Mouse (Mus musculus): ENCODE measurements around the gene Mrpl4. TPM values are rescaled to one million over a fixed set of nuclear protein-coding genes. Genes with fewer than 3 reads are reported as not detected.

Gene Mrpl4
- total RNA-seq, 2 experiments from 2014 or later: 116 to 123 TPM

DNA sequence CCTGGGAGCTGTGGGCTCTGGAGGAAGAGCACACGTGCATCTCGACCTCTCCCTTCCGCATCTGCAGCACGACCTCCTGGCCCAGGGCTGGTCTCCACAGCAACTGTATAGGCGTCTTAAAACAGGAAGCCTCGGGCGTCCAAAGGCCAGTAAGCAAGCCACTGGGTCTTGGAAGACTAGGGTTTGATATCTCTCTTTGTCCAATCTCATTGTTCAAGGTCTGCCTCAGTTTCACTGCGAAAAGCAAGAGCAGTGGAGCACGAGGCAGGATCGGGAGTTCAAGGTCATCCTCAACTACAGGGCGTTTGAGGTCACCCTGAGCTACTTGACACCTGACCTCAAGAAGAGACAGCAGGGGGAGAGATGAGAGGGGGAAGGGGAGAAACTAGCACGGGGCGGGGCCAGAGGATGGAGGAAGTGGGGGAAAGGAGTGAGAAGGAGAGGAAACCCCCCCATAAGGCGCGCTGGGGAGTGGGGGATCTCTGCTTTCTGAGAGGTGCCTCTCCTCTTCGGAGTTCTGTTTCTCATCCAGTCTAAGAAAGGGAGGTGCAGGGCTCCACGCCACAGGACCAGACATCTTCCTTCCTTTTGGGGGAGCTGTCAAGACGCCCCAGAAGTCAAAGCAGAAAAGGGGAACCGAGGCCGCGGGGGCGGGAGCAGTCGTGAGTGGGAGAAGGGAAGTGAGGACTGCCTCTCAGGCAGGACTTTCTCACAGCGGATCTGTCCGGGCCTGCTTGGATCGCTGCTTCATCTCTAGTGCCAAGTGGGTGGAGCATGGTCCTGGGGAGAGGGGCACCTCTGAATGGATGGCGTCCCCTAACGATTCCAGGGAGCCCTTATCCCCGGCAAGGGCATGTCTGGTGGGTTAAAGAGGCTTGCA is 12.4 kb downstream of the Mrpl4 start:
- intact Hi-C loops (cut with DNase I): no loop called here
- peak; percentile 64 to 71 for DNase-seq

DNA sequence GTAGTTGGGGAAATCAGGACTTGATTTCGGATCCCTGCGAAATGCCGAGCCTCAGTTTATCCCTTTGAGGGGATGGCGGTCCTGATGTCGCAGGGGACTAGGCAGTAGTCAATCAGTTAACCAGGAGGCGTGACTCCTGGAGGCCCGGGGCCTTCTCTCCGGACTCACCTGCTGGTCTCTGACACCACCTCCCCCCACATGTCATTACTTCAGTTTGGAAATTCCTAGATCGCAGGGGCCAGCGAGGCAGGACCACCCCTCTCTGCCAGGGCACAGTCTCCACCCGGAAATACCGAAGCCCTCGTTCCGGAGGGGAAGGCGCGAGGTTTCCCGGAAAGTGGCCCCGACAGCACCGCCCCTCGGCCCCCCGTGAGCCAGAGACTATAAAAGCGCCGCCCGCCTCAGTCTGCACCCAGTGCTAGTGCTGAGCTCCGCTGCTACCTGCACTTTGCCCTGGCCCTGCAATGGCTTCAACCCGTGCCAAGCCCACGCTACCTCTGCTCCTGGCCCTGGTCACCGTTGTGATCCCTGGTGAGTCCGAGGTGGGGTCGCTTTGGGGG is 13.1 kb downstream of the Mrpl4 start, which contains the start of gene Icam1:
TSS of gene Icam1 (plus strand) at position 415 of the 560 bp plus-strand sequence.
- intact Hi-C loops (cut with DNase I): no loop called here
- peak; percentile 73 for DNase-seq

DNA sequence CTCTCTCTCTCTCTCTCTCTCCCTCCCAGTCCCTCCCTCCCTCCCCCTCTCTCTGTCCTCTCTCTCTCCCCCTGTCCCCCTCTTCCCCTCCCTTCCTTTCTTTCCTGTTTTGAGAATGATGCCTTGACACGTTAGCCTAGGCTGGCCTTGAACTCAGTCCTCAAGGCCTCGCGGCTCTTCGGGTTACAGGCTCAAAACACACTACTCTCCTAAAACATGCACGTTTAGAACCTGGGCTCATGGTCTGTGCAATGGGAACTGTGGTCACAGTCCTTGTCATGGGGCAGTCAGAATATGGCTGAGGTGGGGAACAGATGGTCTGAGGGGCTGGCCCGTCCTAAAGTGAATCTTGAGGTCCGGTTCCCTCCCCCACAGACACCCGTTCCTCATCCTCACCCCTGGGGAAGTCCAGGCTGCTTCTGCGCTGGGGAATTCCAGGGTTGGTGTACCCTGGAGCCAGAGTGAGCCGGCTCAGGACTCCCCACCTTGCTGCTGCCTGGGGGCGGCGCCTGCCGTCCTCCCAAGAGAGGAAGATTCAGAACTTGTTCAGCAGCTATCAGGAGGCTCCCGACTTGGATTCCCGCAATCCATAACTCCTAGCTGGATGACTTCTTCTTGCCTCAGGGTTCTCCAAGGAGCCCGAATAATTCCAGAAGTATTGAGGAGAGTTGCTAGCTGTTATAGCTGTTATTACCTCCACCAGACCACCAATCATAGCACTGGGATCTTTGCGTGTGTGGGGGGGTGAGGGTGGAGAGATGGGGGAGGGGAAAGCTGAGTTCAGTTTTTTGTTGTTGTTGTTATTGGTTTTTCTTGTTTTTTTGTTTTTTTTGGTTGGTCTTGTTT is 14.0 kb downstream of the Mrpl4 start:
- intact Hi-C loops (cut with DNase I): no loop called here
- DNase-seq: peak in 1 of 2 experiments; percentile 27

DNA sequence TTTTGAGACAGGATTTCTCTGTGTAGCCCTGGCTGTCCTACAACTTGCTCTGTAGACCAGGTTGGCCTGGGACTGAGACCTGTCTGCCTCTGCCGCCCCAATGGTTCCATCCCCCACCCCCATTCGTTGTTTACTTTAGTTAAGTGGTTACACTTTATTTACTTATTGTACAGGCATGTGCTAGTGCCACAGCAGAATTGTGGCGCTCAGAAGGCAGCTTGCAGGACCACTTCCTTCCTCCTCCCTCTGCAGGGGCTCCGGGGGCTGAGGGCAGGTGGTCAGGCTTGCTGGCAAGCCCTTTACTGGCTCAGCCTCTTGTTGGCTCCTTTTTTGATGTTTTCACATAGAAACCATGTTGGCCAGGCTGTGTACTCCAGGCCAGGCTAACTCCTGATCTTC is 14.6 kb downstream of the Mrpl4 start:
- intact Hi-C loops (cut with DNase I): no loop called here

DNA sequence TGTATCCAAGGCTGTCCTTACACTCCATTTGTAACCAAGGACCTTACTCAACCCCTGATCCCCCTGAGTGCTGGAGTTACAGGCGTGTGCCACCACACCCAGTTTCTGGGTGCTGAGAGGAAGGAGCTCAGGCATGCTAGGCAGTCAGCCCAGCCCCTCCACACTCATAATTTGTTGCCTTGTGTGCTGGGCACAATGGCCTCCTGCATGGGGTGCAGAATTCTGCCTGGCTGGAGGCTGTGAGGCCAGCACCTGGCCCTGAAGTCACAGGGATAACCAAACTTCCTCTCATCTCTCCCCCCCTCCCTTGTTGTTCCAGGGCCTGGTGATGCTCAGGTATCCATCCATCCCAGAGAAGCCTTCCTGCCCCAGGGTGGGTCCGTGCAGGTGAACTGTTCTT is 16.1 kb downstream of the Mrpl4 start:
- no peak for DNase-seq
- intact Hi-C loops (cut with DNase I): no loop called here

More for the DNA sequence above, 14.6 kb downstream of the Mrpl4 start:
- DNase-seq: no peak

- intact Hi-C loops (cut with DNase I): no loop called here
- no peak for DNase-seq
Measured at GRCm38 (mm10) chr9:21021363-21021762, 18.8 kb downstream of the Mrpl4 start.

- intact Hi-C loops (cut with DNase I): no loop called here
- DNase-seq: no peak
Measured at GRCm38 (mm10) chr9:21022288-21022687, 19.8 kb downstream of the Mrpl4 start.

DNA sequence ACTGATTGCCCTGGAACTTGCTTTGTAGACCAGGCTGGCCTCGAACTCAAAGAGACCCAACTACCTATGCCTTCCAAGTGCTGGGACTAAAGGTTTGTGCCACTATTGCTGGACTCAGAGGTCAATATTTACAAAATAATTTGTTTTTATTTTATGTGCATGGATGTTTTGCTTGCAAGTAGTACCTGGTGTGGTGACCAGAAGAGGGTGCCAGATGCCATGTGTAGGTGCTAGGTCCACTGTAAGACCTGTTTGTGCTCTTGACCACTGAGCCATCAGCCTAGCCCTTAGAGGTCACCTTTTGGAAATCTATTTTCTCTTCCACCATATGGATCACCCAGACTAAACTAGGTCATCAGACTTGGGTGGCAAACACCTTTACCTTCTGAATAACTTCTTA is 20.2 kb downstream of the Mrpl4 start:
- no peak for DNase-seq
- intact Hi-C loops (cut with DNase I): no loop called here

- intact Hi-C loops (cut with DNase I): no loop called here
- no peak for DNase-seq
Measured at GRCm38 (mm10) chr9:21025258-21025810, 22.8 kb downstream of the Mrpl4 start.

- intact Hi-C loops (cut with DNase I): no loop called here
- DNase-seq: no peak
Measured at GRCm38 (mm10) chr9:21026849-21027248, 24.3 kb downstream of the Mrpl4 start.

- intact Hi-C loops (cut with DNase I): loop anchor here (2.0 kb wide), 1 partner anchor 25 kb away; the partner anchor contains the start of gene Mrpl4
- no peak for DNase-seq
Measured at GRCm38 (mm10) chr9:21027774-21028290, 25.3 kb downstream of the Mrpl4 start.

DNA sequence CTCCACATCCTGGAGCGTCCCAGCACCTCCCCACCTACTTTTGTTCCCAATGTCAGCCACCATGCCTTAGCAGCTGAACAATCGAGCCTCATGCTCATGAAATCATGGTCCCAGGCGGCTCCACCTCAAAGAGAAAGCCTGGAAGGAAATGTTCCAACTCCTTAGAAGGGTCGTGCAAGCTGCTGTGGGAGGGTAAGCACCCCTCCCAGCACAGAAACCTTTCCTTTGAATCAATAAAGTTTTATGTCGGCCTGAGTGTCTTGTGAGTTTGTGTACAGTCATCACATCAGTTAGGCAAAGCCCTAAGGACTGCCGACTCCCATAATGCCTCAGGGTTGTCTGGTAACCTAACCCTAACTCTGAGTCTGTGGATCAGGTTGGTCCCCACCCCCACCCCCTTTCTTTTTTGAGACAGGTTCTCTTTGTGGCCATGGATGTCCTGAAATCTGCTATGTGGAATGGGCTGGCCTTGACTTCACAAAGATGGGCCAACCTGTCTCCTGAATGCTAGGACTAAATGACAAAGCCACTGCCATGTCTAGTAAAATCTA is 26.1 kb downstream of the Mrpl4 start:
- intact Hi-C loops (cut with DNase I): loop anchor here (2.0 kb wide), 1 partner anchor 26 kb away; the partner anchor contains the start of gene Mrpl4
- DNase-seq: no peak

GRCm38 (mm10) chr9:21029291-21030054 is 26.9 kb downstream of the Mrpl4 start, which contains the start of gene Icam4:
Gene Icam4 (plus strand): TSS chr9:21029373.
- intact Hi-C loops (cut with DNase I): loop anchor here (2.0 to 5.0 kb wide), 3 partner anchors 27 to 107 kb away; partner anchors contain the start of genes Gm38431, Mrpl4 and Raver1

DNA sequence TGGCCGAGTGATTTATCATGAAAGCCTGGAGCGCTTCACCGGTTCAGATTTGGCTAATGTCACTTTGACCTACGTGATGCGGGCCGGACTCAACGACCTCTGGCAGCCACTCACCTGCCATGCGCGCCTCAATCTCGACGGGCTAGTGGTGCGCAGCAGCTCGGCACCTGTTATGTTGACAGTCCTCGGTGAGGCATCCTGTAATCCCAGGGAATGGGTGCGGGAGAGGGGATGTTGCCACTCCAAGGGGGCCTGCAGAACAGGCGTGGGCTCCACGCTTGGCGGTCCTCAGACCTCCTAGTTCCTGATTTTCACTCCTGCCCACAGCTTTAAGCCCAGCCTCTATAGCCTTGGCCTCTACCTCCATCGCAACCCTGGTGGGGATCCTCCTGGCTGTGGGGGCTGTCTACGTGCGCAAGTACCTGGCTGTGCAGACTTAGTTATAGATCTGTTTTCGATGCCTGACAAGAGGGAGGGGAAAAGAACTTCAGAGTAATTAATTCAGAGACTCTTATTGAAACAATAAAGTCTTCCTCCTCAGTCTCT is 27.6 kb downstream of the Mrpl4 start:
- DNase-seq: no peak
- intact Hi-C loops (cut with DNase I): loop anchor here (2.0 to 5.0 kb wide), 2 partner anchors 62 to 107 kb away; partner anchors contain the start of genes Gm38431 and Raver1

More at GRCm38 (mm10) chr9:21029291-21030054, 26.9 kb downstream of the Mrpl4 start, which contains the start of gene Icam4:
- DNase-seq: peak; percentile 84 to 89

GRCm38 (mm10) chr9:21030781-21031250 is 28.3 kb downstream of the Mrpl4 start:
- DNase-seq: peak; percentile 83 to 89
- intact Hi-C loops (cut with DNase I): loop anchor here (2.0 to 5.0 kb wide), 2 partner anchors 61 to 106 kb away; partner anchors contain the start of genes Gm38431 and Raver1

GRCm38 (mm10) chr9:21031251-21031895 is 28.8 kb downstream of the Mrpl4 start:
- intact Hi-C loops (cut with DNase I): loop anchor here (2.0 to 5.0 kb wide), 2 partner anchors 61 to 105 kb away; partner anchors contain the start of genes Gm38431 and Raver1
- DNase-seq: peak; percentile 57 to 59

DNA sequence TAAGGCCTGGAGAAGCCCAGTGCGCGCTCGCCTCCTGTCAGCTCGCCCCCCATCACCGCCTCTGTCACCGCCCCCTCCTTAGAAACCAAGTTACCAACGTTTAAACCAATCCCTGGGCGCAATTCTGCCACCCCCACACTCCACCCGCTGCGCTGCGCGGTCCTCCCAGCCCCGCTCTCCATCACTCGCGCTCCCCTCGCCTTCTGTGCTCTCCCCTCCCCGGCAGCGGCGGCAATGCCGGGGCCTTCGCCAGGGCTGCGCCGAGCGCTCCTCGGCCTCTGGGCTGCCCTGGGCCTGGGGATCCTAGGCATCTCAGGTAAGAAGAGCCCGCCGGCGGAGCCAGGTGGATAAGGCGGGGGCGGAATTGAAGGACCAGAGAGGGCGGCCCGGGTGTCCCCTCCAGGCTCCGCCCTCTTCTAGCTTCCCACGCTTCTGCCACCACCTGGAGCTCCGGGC is 29.4 kb downstream of the Mrpl4 start, which contains the start of gene Icam5:
TSS of gene Icam5 (plus strand) at position 178 of the 456 bp plus-strand sequence.
- intact Hi-C loops (cut with DNase I): loop anchor here (2.0 to 5.0 kb wide), 2 partner anchors 60 to 105 kb away; partner anchors contain the start of genes Gm38431 and Raver1
- peak in 1 of 2 experiments; percentile 35 for DNase-seq

Measured in heart, postnatal 14 days (tissue).